Mouse (Mus musculus): ENCODE measurements around the gene Tmem238l. TPM values are rescaled to one million over a fixed set of nuclear protein-coding genes. Genes with fewer than 3 reads are reported as not detected.

Tmem238l gene
- total and polyA plus RNA-seq, 2 experiments from 2014 or later, result not detected

DNA sequence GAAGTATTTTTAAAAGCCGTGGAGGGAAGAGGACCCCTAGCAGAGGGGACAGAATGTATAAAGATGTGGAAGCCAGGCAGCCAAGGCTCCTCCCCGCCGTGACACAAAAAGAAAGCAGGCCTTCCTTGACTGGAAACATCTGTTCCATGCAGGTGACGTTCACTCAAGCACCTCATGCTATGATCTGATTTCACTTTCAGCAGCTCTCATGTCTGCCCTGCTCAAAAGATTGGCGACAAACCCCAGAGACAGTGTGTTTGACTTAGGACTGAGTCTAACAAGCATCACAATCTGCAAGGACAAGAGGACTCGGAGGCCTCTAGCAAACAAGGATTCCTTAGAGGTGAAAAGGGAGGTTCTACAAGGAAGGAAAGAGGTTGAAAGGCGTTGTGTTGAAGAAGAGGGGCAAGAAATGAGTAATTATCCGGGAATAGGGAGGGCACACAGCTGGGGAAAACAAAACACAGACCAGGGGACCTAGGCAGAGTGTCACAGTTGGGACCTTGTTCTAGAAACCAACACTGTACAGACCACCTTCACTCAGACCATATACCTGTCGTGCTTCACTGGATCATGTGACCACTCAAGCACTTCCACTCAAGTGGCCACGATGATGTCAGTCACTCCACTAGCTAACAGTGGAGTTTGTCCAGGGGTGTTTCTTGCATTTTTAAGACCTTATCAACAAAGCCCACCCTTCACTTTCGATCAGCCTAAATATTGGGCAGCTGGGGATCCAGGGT is 27.2 kb downstream of the Tmem238l start:
- ATAC-seq (ENCODE audit: low FRiP score) (no peak), DNase-seq (ENCODE audit: low spot score) (no peak)
- no peak overlapping the region for H3K4me3 ChIP-seq (ENCODE audit: low read depth, low read length)
- no peaks in the 10 kb centered on the region for H3K9me3 ChIP-seq (ENCODE audit: low read length)
- no peak overlapping the region for H3K4me2 ChIP-seq (ENCODE audit: low read depth, low read length, poor library complexity, severe bottlenecking)
- 70% methylated on average over 11 of the region's 11 CpGs for WGBS
- H3K36me3 ChIP-seq (ENCODE audit: insufficient read depth, low read length), result no peaks in the 10 kb centered on the region
- no peaks in the 10 kb centered on the region for H3K27me3 ChIP-seq (ENCODE audit: insufficient read depth, low read length)
- H3K27ac ChIP-seq (ENCODE audit: low read depth, low read length), result 0 out of 2 replicates have a peak overlapping the region, but pooled peaks have one; percentile 67
- H3K4me1 ChIP-seq (ENCODE audit: insufficient read depth, low read length), result peaks cover 4% of the 10 kb centered on the region; the same call in 1 of the 2 replicates
- TF ChIP-seq CTCF (IDR thresholded peaks at IDR 0.05), result no peak
- no peak overlapping the region for H3K9ac ChIP-seq (replicated peaks; ENCODE audit: low read length, poor library complexity, severe bottlenecking)

DNA sequence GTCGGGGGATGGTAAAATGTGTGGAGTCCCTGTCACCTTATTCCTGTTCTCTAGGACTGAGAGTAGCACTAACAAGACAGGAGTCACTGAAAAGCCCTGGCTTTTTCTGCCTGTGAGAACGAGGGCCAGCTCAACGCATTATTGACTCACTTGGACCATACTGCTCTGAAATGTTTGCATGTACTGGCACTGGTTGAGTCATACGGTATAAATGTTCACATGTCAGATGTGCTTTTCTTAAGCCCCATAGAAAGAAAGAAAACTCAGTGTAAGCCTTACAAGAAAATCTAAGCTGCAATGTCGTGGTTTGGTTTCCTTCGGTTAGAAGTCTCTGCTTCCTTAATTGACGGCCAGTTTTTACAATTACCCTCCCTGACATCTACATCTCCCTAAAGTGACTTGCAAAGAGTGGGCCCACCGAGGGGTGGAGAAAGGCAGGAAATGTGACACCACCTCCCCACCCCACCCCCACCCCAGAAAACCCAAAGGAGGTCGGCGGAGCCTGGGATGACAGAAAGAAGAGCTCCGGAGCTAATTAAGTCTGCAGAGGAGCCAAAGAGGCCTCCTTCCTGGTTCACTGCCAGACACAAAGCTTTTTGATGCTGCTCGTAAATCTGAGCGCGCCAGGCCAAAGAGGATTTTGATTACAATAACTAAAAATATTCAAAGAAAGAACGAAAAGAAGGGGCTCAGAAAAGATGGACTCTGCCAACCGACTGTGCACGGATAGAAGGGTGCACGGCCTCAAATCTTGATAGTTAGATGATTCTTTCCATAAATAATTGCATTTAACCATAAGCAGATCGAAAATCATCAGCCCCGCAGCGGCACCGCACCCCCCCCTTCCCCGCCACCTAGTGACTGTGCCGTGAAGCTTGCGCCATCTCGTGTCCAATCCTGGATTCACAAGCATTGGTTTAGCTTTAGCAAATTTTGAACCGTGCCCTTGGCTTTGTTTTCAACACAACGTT is 28.0 kb downstream of the Tmem238l start:
- ATAC-seq (ENCODE audit: low FRiP score) (peak; percentile 52), DNase-seq (ENCODE audit: low spot score) (peak; percentile 89)
- Histone ChIP-seq H3K4me1 (ENCODE audit: insufficient read depth, low read length) (peaks cover 4% of the 10 kb centered on the region; the same call in 1 of the 2 replicates), H3K9me3 (ENCODE audit: low read length) (no peaks in the 10 kb centered on the region), H3K4me2 (ENCODE audit: low read depth, low read length, poor library complexity, severe bottlenecking) (peak overlapping the region; percentile 58), H3K27ac (ENCODE audit: low read depth, low read length) (peak overlapping the region; percentile 67), H3K27me3 (ENCODE audit: insufficient read depth, low read length) (no peaks in the 10 kb centered on the region), H3K9ac (replicated peaks; ENCODE audit: low read length, poor library complexity, severe bottlenecking) (peak overlapping the region; percentile 61), H3K4me3 (ENCODE audit: low read depth, low read length) (peak overlapping the region; percentile 35), H3K36me3 (ENCODE audit: insufficient read depth, low read length) (no peaks in the 10 kb centered on the region)
- TF ChIP-seq CTCF (IDR thresholded peaks at IDR 0.05), result peak; percentile 98
- WGBS, result 4% methylated on average over 28 of the region's 28 CpGs

DNA sequence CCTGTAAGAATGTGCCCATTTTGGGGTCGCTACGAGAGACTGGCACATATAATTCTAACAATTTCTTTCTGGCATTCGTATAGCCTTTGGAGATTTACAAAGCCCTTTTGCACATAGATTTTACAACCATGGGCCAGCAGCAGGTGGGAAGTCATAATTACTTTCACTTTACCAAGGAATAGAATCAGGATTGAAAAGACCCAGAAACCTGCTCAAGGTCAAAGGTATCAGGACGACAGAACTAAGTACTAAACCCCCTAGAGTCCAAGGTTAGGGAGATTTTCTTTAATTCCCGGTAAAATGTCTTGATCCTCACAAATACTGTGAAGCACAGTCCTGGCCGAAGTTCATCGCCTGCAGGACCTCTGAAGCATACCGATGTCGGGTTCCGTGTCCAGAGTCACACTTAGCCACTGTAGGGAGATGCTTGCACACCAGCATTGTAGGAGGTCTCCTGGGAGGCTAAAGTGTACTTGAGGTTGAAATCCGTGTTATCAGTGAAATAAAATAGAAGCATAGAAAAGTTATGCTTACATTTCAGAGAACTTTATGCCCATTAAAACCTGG is 28.8 kb downstream of the Tmem238l start:
- peak overlapping the region; percentile 67 for H3K27ac ChIP-seq (ENCODE audit: low read depth, low read length)
- no peaks in the 10 kb centered on the region for H3K27me3 ChIP-seq (ENCODE audit: insufficient read depth, low read length)
- 21% methylated on average over 11 of the region's 11 CpGs for WGBS
- H3K36me3 ChIP-seq (ENCODE audit: insufficient read depth, low read length), result no peaks in the 10 kb centered on the region
- TF ChIP-seq CTCF (IDR thresholded peaks at IDR 0.05), result no peak
- no peaks in the 10 kb centered on the region for H3K9me3 ChIP-seq (ENCODE audit: low read length)
- peak overlapping the region; percentile 58 for H3K4me2 ChIP-seq (ENCODE audit: low read depth, low read length, poor library complexity, severe bottlenecking)
- ATAC-seq (ENCODE audit: low FRiP score), result no peak
- H3K9ac ChIP-seq (replicated peaks; ENCODE audit: low read length, poor library complexity, severe bottlenecking), result peak overlapping the region; percentile 24; the same call in 1 of the 2 replicates
- DNase-seq (ENCODE audit: low spot score), result no peak
- H3K4me3 ChIP-seq (ENCODE audit: low read depth, low read length), result peak overlapping the region; percentile 35
- peaks cover 4% of the 10 kb centered on the region; the same call in 1 of the 2 replicates for H3K4me1 ChIP-seq (ENCODE audit: insufficient read depth, low read length)

DNA sequence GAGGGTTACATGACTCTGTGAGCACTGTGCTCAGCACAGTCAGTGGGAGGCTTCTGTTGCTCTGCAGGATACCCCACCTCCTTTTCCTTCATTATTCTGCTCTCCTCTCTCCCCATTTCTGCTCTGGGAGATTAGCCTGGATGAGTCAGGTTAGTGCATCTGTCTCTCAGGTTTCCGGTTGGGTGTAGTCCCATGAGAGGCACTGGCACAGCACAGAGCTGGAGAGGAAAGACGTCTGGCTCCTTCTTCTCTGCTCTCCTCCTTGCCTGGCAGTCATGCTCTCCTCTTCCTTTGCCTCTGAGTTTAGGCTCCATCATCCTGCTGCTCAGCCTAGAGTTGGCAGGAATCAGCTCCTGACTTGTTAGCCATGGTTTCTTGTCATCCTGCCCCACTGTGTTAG is 35.7 kb downstream of the Tmem238l start:
- no peak overlapping the region for H3K4me2 ChIP-seq (ENCODE audit: low read depth, low read length, poor library complexity, severe bottlenecking)
- no peak overlapping the region for H3K9ac ChIP-seq (replicated peaks; ENCODE audit: low read length, poor library complexity, severe bottlenecking)
- H3K4me3 ChIP-seq (ENCODE audit: low read depth, low read length), result no peak overlapping the region
- H3K36me3 ChIP-seq (ENCODE audit: insufficient read depth, low read length), result no peaks in the 10 kb centered on the region
- H3K27me3 ChIP-seq (ENCODE audit: insufficient read depth, low read length), result no peaks in the 10 kb centered on the region
- no peak overlapping the region for H3K27ac ChIP-seq (ENCODE audit: low read depth, low read length)
- 72% methylated on average over 2 of the region's 2 CpGs for WGBS
- H3K9me3 ChIP-seq (ENCODE audit: low read length), result no peaks in the 10 kb centered on the region
- ATAC-seq (ENCODE audit: low FRiP score) (no peak), DNase-seq (ENCODE audit: low spot score) (no peak)
- H3K4me1 ChIP-seq (ENCODE audit: insufficient read depth, low read length), result no peaks in the 10 kb centered on the region
- no peak for TF ChIP-seq CTCF (IDR thresholded peaks at IDR 0.05)

DNA sequence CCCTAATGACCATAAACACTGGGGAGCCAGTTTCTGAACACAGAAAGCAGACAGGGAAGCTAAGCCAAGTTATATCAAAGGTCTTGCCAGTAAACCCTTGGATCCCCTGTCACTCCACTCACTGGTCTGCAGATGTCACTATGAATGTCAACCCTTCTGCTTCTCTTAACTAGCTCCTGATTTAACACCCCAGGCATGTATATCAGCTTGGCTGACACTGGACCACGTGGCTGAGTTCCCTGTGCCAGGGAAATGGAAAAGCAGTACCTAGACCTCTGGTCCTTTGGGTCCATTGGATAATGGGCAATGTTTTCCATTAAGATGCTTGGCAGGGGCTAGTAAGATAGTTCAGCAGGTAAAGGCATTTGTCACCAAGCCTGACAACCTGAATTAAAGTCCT is 37.2 kb downstream of the Tmem238l start:
- no peak overlapping the region for H3K9ac ChIP-seq (replicated peaks; ENCODE audit: low read length, poor library complexity, severe bottlenecking)
- H3K4me2 ChIP-seq (ENCODE audit: low read depth, low read length, poor library complexity, severe bottlenecking), result no peak overlapping the region
- no peaks in the 10 kb centered on the region for H3K9me3 ChIP-seq (ENCODE audit: low read length)
- H3K4me3 ChIP-seq (ENCODE audit: low read depth, low read length), result no peak overlapping the region
- 35% methylated on average over 1 of the region's 1 CpGs for WGBS
- no peaks in the 10 kb centered on the region for H3K4me1 ChIP-seq (ENCODE audit: insufficient read depth, low read length)
- H3K27me3 ChIP-seq (ENCODE audit: insufficient read depth, low read length), result no peaks in the 10 kb centered on the region
- TF ChIP-seq CTCF (IDR thresholded peaks at IDR 0.05), result no peak
- peak; percentile 69 for DNase-seq (ENCODE audit: low spot score)
- no peak for ATAC-seq (ENCODE audit: low FRiP score)
- no peaks in the 10 kb centered on the region for H3K36me3 ChIP-seq (ENCODE audit: insufficient read depth, low read length)
- H3K27ac ChIP-seq (ENCODE audit: low read depth, low read length), result no peak overlapping the region

Measured in midbrain, postnatal 0 days (tissue).